Mouse (Mus musculus): ENCODE results near the gene Odf3l2.

Gene Odf3l2

GRCm38 (mm10) chr10:79626156-79626555, 19.4 kb downstream of the Odf3l2 start:
- DNase-seq (ENCODE audit: low read depth): no peak

- no peak for DNase-seq (ENCODE audit: low read depth)
Measured at GRCm38 (mm10) chr10:79625398-79625797, 20.1 kb downstream of the Odf3l2 start.

- no peak for DNase-seq (ENCODE audit: low read depth)
Measured at GRCm38 (mm10) chr10:79623950-79624349, 21.6 kb downstream of the Odf3l2 start.

DNA sequence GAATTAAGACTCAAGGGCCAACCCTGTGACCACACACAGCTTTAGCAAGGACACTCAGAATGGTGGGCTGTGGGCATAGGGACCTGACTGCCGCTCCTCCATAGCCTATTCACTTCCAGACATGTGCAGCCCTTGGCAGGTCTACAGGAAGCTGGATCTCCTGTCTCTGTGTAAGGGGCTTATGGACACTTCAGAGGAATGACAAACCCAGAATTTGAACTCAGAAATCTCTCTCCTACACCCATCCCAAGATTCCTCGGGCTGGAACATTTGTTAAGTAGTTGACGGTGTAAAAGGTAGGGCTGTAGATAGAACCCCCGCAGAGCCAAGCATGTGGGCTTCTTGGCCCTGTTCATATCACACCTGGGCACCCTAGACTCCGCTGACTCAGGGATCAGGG, 29.2 kb downstream of the Odf3l2 start:
- no peak for DNase-seq (ENCODE audit: low read depth)

- no peak for DNase-seq (ENCODE audit: low read depth)
Measured at GRCm38 (mm10) chr10:79615860-79616259, 29.7 kb downstream of the Odf3l2 start.

DNA sequence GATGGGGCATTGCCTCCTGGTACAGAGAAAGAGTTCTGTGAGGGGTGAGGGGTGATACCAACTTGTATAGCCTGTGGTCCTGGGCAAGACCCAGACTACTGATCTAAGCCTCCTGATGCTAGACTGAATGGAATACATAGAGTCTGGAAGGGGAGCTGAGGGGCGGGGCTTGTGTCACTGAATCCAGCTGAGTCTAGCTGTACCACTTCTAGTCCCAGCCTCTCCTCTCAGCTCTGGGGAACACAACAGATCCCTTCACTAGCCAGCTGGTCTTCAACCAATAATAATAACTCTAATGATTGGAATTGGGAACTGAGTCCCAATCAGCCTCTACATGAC, 31.3 kb downstream of the Odf3l2 start:
- DNase-seq (ENCODE audit: low read depth): no peak

DNA sequence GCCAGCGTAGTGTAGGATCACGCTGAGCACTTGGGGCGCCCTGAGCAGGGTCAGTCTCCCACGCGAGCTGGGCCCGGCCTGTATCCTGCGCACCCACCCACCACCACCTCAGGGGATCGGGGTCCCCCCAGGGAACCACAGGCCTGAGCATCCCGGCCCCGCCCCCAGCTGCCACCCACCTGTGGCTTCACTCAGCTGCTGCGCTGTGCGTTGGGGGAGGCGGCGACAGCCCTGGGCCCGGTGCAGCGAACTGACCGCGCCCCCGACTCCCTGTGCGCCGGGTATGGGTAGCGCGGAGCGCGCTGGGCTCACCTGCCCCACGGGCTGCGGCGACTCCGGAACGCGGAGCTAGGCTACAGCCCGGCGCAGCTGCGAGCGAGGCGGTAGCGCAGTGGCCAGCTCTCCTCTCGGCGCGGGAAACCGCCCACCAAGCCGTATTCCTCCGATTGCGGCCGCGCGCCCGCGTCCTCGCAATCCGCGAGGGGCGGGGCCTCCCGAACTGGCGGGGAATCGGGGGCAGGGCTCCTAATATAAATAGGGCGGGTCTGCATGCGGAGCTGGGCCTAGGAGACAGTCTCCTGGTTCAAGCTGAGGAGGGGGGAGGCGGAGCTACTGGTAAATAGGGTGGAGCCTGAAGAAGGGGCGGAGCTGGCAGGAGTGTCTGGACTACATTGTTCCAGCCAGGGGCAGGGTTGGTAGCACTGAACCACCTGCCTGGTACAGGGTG, 31.8 kb downstream of the Odf3l2 start, which contains the start of gene C2cd4c:
Gene C2cd4c (minus strand): TSS at position 448 of the 727 bp plus-strand sequence.
- DNase-seq (ENCODE audit: low read depth): no peak

DNA sequence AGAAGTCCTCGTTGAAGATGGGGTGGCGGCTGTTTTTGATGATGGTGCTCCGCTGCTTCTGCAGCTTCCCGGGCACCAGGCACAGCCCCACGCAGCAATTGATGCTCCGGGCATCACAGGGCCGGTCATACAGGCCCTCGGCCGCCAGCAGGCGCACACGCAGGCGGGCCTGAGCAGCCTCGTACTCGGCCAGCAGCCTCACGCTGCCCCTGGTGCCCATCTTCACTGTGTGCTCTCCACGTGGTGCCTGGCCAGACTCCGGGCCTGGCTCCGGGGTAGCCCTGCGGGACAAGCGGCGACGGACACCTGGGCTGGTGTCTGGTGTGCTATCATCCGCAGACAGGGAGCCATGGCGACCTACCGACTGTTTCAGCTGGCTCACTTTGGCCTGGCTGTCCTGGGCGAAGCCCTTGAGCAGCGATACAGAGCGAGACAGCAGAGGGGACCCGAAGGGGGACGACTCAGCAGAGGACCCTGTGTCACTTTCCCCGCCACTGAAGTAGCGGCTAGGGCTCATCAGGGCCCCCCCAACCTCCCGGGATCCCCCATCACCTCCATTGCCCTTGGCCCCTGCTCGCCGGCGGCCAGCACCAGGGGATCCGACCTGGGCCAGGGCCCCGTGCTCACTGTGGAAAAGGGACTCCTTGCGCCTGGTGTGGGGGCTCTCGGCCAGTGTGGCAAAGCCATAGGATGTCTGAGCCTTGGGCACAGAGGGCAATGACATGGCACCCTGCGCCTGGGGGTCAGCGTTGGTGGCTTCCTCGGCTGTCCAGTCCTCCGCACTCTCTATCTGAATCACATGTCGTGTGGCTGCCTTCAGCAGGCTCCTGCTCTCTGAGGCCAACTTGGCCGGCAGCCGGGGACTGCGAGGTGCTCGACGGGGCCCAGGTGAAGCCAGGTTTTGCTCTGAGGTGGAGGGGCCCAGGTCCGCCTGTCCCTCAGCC, 33.1 kb downstream of the Odf3l2 start:
- no peak for DNase-seq (ENCODE audit: low read depth)

DNA sequence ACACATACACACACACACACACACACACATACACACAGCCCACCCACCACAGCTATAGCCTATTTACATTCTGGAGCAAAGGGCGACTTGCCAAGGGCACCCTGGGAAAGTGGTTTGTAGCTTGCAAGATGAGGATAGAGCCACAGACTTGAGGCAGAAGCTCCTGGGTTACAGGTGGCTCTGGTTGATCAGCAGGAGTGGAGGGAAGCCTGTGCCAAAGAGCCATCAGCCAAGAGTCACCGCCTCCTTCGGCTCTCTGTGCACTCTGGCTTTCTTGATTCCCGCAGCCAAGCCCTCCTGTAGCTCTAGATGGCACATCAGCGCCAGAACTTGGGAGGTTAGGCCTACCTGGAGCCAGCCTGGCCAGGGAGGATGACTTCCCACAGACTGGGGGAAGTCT, 34.2 kb downstream of the Odf3l2 start:
- no peak for DNase-seq (ENCODE audit: low read depth)

- DNase-seq (ENCODE audit: low read depth): no peak
Measured at GRCm38 (mm10) chr10:79609276-79609675, 36.3 kb downstream of the Odf3l2 start.

- no peak for DNase-seq (ENCODE audit: low read depth)
Measured at GRCm38 (mm10) chr10:79607892-79608291, 37.6 kb downstream of the Odf3l2 start.

DNA sequence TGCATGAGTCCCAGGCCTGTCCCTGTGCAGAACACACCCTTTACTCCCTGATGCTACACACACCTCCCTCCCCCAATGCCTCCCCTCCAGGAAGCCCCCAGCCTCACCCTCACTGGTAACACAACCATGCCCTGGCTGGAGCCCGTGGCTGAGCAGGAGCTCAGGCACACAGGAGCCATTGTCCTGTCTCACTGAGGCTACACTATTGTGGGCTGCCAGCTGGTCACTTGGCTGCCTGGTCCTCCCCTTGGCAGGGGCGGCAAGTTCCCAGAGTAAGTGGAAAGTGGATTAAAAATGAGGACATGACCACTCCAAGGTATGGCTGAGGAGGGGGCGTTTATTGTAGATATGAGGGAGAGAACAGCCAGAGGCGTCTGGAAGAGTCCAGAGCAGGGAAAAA, 39.0 kb downstream of the Odf3l2 start:
- no peak for DNase-seq (ENCODE audit: low read depth)

GRCm38 (mm10) chr10:79597936-79598230, 47.7 kb downstream of the Odf3l2 start:
- no peak for DNase-seq (ENCODE audit: low read depth)

DNA sequence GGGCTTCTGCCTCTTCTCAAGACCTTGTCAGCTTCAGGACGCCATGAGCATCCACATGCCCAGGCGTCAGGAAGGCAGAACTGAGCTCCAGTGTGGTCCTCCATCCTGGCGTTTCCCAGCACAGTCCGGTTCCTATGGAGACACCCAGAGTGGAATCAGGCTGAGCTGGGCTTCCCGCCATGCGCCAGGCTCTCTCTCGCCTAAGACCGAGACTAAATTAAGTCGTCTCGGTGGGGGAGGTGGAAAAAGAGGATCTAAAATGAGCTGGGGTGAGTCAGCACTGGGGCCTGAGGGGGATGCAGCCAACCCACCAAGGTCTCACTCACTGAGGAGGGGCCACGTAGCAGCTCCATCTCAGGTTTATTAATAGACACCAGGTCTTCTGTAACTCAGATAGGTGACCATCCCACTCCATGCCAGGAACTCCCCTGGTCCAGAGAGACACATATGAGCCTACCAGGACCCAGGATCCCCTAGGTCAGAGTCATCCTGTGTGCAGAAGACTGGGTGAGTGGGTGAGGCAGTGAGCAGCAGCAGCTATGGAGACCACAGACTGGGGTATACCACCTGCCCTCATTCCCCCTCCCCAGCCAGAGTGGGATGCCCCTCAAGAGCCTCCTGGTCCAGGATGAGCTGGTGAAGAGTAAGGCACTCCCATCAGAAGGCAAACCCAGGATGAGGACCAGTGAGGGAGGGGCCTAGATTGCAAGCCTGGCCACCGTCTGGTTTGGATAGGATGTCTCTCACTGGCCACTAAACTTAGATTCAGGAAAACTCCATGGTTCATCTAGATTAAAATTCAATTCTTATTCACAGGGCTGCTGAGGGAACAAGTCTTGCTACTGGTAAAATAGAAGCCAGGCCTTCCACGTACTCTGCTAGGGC, 48.2 kb downstream of the Odf3l2 start:
- DNase-seq (ENCODE audit: low read depth): no peak

DNA sequence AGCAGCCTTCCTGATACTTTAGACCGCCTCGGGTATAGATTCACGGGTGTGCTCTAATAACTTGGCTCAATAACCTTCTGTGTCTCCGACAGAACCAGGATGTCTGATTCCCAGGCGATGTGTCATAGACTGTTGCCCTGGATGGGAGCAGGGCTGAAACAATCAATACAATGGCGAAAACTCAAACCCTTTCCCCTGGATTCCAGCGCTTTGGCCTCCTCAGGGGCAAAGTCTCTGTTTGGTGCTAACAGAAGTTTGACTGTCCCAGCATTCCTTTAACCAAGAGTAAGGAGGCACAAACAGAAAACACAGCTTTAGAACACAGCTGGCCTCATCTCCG, 50.0 kb downstream of the Odf3l2 start:
- DNase-seq (ENCODE audit: low read depth): no peak

- peak; percentile 70 for DNase-seq (ENCODE audit: low read depth)
Measured at GRCm38 (mm10) chr10:79594872-79595589, 50.5 kb downstream of the Odf3l2 start.

DNA sequence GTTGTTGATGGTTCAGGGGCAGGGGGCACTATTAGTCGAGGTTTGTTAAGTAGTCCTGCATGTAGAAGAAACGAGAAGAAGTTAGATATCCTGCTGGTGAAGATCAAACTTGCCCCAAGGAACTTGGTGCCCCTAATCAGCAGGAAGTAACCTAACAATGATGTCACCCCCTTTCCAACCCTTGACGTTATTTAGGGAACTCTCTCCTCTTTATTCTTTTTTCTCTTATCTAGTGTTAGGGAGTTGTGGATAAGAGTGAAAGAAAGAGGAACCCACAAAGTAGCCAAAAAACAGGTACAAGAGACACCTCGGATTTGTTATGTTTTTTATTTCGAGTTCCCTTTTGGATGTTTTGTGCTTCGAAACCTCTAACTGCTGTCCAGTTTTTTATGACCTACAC, 51.4 kb downstream of the Odf3l2 start:
- no peak for DNase-seq (ENCODE audit: low read depth)

- no peak for DNase-seq (ENCODE audit: low read depth)
Measured at GRCm38 (mm10) chr10:79590702-79591101, 54.8 kb downstream of the Odf3l2 start.

All from 416B (cell line).